Mouse (Mus musculus): Measurements from ENCODE around the gene Lhfpl4.

DNA sequence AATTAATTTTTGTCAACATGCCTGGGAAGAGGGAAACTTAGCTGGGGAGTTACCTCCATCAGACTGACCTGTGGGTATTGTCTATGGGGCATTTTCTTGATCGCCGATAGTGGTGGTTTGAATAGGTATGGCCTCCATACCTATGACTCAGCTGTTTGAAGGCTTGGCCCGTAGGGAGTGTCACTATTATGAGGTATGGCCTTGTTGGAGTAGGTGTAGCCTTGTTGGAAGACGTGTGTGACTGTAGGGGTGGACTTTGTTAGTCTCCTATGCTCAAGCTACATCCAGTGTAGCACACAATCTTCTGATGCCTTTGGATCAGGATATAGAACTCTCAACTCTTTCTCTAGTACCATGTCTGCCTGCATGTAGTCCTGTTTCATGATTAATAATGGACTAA is 39.1 kb downstream of the Lhfpl4 start:
- TF ChIP-seq POLR2A (IDR thresholded peaks at IDR 0.05; ENCODE audit: low read depth, low read length) (no peak), CTCF (conservative IDR thresholded peaks at IDR 0.05; ENCODE audit: insufficient read depth, insufficient read length, low read depth, low read length) (no peak)
